Mouse (Mus musculus): ENCODE data around the gene Zfp988.
"Not testable (repeated sequence)": the region's sequence is repeated elsewhere in the genome, so short reads cannot be mapped to it uniquely, and the experiment has no call there.

DNA sequence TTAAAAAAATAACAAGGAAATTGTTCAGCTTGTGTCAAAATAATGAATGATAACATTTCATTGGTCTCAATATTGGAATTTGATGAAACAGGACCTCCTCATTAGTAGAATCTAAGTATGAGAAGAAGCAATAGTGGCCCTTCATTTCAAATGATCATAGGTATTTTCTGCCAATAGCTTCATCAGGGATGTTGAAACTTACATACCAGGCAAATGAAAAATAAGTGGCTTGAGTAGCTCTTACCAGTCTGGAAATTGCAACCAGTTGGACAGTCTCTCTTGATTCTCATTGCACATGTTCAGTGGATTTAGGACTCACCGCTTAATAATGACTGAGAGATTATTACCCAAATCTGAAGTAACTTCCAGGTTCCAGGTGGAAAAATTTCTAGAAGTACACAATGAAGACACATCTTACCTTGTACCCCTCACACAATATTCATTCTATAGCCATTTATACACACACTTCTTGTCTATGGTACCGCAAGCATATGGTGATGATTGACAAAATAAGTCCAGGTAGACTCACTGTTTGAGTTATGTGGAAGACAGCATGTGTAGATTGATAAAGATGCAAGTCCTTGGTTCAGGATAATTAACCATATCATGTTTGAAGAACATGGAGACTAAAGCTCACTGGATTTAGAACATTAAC lies 29.7 kb downstream of the Zfp988 start:
- TF ChIP-seq CTCF, EP300 (IDR thresholded peaks at IDR 0.05): not testable (repeated sequence)
